Mouse (Mus musculus) erythroblast, embryonic 14.5 days (primary cell): ENCODE data around the gene Akr1c21. TPM values are rescaled to one million over a fixed set of nuclear protein-coding genes. Genes with fewer than 3 reads are reported as not detected.
"Not testable (repeated sequence)": the region's sequence is repeated elsewhere in the genome, so short reads cannot be mapped to it uniquely, and the experiment has no call there.

Experiments used
- H3K27me3 ChIP-seq: 2 replicates; pipeline ENCODE4 v1.6.1; 2012; ENCODE audit warnings: inconsistent platforms; ENCODE audit not compliant: control insufficient read depth
- H3K36me3 ChIP-seq: 2 replicates; pipeline ENCODE4 v1.6.1; 2012; ENCODE audit warnings: mild to moderate bottlenecking, inconsistent platforms; ENCODE audit not compliant: control insufficient read depth
- H3K4me1 ChIP-seq: 2 replicates; pipeline ENCODE4 v1.6.1; 2012; ENCODE audit warnings: inconsistent platforms; ENCODE audit not compliant: control insufficient read depth
- H3K4me3 ChIP-seq: replicated peaks from 2 replicates; pipeline ENCODE3; 2012; ENCODE audit warnings: moderate library complexity, mild to moderate bottlenecking, inconsistent platforms
- H3K9me3 ChIP-seq: 2 replicates; pipeline ENCODE4 v1.6.1; 2012; ENCODE audit warnings: low read length, inconsistent platforms, mixed read lengths; ENCODE audit not compliant: control insufficient read depth
- GATA1 ChIP-seq: IDR thresholded peaks from 2 replicates; pipeline ENCODE4 v1.6.1; 2012; ENCODE audit warnings: low read length, inconsistent platforms, mixed read lengths
- TAL1 ChIP-seq: IDR thresholded peaks from 3 replicates; pipeline ENCODE4 v1.6.1; 2012; ENCODE audit warnings: low read length, inconsistent platforms, mixed read lengths
- polyA plus RNA-seq: library from polyadenylated mRNA; stranded (reverse); fragments of >175 nt; gene quantifications from 2 replicates; pipeline ENCODE4 v1.2.3, GENCODE M21; 2012

Akr1c21 gene
- polyA plus RNA-seq = not detected in 2 replicates

DNA sequence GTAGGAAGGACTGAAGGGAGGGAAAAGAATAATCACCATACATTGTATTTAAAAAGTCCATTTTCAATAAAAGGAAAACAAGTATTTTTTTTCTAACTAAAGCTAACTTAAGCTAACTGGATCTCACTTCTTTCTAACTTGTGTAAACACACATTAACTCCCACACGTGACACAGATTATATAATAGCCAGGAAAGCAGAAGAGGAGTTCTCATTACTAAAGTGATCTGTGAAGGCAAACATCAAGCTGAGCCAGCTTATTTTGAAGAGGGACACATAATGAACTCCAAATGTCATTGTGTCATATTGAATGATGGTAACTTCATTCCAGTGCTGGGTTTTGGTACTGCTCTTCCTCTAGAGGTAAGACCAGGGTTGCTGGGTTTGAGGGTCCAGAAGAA, at the start of gene Akr1c21:
Akr1c21 (plus strand) TSS at position 205 of the 400 bp plus-strand sequence.
- no peaks in the 10 kb centered on the region for H3K27me3 ChIP-seq
- H3K9me3 ChIP-seq = peaks cover 7% of the 10 kb centered on the region
- no peaks in the 10 kb centered on the region for H3K36me3 ChIP-seq
- H3K4me3 ChIP-seq = no peak within 1 kb of the TSS
- TF ChIP-seq GATA1 (no peak), TAL1 (no peak)
- no peaks in the 10 kb centered on the region for H3K4me1 ChIP-seq

DNA sequence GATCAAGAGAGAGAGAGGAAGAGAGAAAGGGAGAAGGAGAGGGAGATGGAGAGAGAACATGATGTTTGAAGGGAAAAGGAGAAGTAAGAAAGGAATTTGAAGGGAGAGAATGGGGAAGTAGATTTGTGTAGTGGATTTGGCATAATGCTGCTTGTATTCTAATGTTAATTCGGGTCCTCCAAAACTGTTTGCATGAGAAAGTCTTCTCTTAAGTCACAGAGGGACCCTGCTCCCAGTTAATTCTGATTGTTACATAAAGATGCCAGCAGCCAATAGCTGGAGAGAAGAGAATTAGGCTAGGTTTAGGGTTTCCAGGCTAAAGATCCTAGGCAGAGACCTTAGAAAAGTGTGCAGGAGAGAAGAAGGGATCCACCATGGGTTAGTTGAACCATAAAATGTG, 14.7 kb upstream of the Akr1c21 start:
- no peak for TF ChIP-seq TAL1
- no peak for TF ChIP-seq GATA1
- H3K4me1 ChIP-seq = no peaks in the 10 kb centered on the region
- no peaks in the 10 kb centered on the region for H3K27me3 ChIP-seq
- no peak overlapping the region for H3K4me3 ChIP-seq
- no peaks in the 10 kb centered on the region for H3K9me3 ChIP-seq
- no peaks in the 10 kb centered on the region for H3K36me3 ChIP-seq

DNA sequence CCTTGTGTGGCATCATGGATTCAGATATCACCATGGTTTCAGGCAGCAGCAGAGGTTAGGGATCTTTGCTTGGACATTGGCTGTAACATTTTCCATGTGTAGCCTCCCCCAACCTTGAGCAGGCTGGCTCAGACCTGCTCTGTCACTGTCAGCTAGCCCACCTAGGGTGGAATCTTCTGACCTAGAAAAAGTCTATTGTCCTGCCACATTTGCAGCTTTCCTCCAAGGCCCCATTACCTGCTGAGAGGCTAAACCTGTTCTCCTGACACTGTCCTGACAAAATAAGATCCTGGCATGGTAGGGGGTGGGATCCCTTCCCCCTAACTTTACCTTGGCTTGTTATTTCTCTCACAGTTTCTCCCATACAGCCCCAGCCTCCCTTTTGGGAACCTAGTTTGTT, 13.4 kb upstream of the Akr1c21 start:
- Histone ChIP-seq H3K27me3 (no peaks in the 10 kb centered on the region), H3K4me1 (no peaks in the 10 kb centered on the region), H3K36me3 (no peaks in the 10 kb centered on the region), H3K9me3 (no peaks in the 10 kb centered on the region), H3K4me3 (no peak overlapping the region)
- TF ChIP-seq GATA1 (no peak), TAL1 (no peak)

DNA sequence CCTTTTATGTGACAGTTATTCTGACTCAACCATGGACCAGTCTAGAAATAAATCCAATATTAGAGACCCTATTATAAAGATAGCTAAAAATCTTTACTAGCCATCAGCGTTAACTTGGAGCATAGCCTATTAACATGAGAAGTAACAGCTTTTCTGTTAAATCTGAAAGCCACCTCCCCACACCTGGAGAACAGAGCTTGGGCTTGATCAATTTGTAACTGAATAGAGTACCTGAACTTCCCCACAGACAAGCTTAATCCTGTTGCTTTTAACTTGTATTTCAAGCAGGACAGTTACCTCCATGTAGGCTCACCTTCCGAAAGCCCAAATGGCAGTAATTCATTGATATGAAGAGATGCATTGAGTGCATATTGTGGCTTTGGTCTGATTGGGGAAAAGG, 7.9 kb upstream of the Akr1c21 start:
- Histone ChIP-seq H3K27me3 (no peaks in the 10 kb centered on the region), H3K36me3 (no peaks in the 10 kb centered on the region), H3K4me3 (no peak overlapping the region), H3K9me3 (peaks cover 5% of the 10 kb centered on the region), H3K4me1 (no peaks in the 10 kb centered on the region)
- no peak for TF ChIP-seq GATA1
- TF ChIP-seq TAL1 = no peak

DNA sequence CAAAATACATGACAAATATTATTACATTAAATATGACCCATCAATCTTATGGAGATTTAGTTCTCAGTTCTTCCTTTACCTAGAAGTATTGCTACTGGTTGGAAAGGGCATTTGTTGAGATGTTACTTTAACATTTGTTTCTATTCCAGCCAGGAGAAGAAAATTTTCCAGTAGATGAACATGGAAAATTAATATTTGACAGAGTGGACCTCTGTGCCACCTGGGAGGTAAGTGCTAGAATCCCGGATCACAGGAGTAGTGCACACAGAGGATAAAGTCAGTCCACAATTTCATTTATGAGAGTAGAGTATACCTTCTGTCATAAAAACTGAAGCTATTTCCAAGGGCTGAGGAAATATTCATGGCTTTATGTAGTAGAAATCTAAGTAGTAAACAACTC, 3.0 kb downstream of the Akr1c21 start:
- H3K4me1 ChIP-seq = no peaks in the 10 kb centered on the region
- peaks cover 7% of the 10 kb centered on the region for H3K9me3 ChIP-seq
- no peaks in the 10 kb centered on the region for H3K36me3 ChIP-seq
- H3K27me3 ChIP-seq = no peaks in the 10 kb centered on the region
- H3K4me3 ChIP-seq = no peak overlapping the region
- no peak for TF ChIP-seq TAL1
- no peak for TF ChIP-seq GATA1

DNA sequence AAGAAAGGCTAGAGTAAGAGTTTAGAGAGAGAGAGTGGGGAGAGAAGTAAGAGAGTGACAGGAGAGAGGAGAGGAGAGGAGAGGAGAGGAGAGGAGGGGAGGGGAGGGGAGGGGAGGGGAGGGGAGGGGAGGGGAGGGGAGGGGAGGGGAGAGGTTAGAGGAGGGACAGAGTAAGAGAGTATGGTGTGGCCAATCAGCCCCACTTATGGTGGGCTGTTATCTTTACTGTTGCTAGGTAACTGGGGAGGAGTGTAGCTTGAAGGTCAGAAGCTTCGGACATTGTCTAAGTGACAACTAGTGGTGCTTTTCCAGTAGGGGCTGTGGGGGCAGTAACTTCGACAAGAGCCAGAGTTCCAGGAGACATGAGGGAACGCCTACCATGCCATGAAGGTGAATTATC, 29.6 kb downstream of the Akr1c21 start:
- not testable (repeated sequence) for H3K27me3 ChIP-seq, H3K4me3 ChIP-seq, H3K36me3 ChIP-seq, H3K4me1 ChIP-seq, H3K9me3 ChIP-seq

DNA sequence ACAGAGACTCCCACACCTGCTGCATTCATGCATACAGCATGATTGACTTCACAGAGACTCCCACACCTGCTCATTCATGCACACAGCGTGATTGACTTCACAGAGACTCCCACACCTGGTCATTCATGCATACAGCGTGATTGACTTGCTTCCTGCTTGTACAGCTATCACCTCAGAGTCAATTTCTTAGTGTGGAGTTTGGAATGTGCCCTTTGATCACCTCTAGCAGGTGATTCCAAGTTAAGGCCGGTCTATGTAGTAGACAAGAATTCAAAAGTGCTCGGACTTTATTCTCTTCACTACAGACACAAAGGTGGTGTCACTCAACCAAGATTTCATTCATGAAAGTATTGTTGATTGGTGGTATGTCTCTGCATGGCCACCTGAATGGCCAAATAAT, 32.9 kb downstream of the Akr1c21 start:
- no peak for TF ChIP-seq GATA1
- no peak for TF ChIP-seq TAL1

DNA sequence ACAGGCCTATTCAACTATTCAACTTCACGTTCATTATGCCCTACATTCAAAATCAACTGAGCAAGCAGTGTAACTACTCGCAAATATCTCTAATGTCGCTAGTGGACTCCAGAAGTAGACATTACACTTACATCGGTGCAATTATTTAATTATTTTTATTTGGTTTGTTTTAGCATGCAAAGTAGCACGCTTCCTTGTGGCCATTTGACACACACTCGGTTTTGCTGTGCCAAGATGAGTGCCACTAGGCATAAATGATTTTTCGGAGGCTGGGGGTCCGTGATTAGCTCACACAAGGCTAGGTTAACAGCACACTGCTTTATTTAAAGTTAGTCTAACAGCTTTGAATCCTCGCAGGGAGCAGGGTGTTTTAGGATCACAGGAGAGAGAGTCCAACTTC, 34.7 kb downstream of the Akr1c21 start:
- TF ChIP-seq GATA1 (no peak), TAL1 (no peak)
- Histone ChIP-seq H3K27me3 (no peaks in the 10 kb centered on the region), H3K9me3 (no peaks in the 10 kb centered on the region), H3K4me1 (peaks cover 1% of the 10 kb centered on the region), H3K36me3 (no peaks in the 10 kb centered on the region), H3K4me3 (peak overlapping the region; percentile 66)

More for the DNA sequence above, 32.9 kb downstream of the Akr1c21 start:
- H3K9me3 ChIP-seq = no peaks in the 10 kb centered on the region
- H3K27me3 ChIP-seq = no peaks in the 10 kb centered on the region
- H3K36me3 ChIP-seq = no peaks in the 10 kb centered on the region; the same call in 1 of the 2 replicates
- H3K4me1 ChIP-seq = peaks cover 1% of the 10 kb centered on the region
- no peak overlapping the region for H3K4me3 ChIP-seq

DNA sequence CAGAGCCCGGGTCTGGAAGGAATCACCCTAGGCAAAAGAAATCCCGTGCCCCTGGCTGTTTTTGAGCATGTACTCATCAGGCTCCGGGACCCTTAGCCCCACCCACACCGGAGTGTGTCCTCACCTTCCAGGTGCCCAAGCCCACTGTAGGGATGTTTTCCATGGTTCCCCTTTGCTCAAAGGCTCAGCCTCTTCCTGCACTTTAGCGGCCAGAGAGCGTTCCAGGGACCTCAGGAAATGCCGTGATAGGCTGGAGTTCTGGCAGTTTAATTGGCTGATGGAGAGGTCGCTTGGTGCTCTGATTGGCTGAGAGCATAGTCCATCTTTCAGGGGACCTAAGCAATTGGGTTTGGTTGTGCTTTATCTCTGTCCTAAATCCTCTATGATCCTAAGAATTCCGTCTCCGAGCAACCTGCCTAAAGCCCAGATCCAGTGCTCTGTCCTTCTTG, 35.1 kb downstream of the Akr1c21 start, which contains the start of gene Akr1e1:
Akr1e1 (minus strand) TSS at position 214 of the 449 bp plus-strand sequence.
- Histone ChIP-seq H3K4me1 (peaks cover 1% of the 10 kb centered on the region), H3K36me3 (no peaks in the 10 kb centered on the region), H3K27me3 (no peaks in the 10 kb centered on the region), H3K4me3 (peak within 1 kb of the TSS; percentile 66), H3K9me3 (no peaks in the 10 kb centered on the region)
- no peak for TF ChIP-seq TAL1
- TF ChIP-seq GATA1 = no peak

DNA sequence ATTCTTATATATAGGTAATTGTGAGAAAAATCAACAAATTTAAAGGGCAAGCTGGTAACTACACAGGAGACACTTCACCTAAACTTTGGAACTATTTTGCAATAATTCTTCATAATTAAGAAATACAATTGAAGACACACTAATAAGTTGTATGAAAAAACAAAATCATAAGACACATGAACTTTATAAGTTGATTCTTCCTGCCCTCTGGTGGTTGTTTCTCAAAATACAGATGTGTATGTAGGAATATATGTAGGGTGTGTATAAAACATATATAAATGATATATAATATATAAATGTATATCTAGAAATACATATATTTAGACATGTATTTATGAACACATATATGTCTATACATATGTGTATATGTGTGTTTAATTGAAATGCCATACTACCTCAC, 37.0 kb downstream of the Akr1c21 start:
- Histone ChIP-seq H3K36me3 (no peaks in the 10 kb centered on the region), H3K4me1 (peaks cover 1% of the 10 kb centered on the region)
- TF ChIP-seq TAL1 = no peak
- TF ChIP-seq GATA1 = no peak

More for the DNA sequence above, 37.0 kb downstream of the Akr1c21 start:
- Histone ChIP-seq H3K27me3 (no peaks in the 10 kb centered on the region), H3K4me3 (no peak overlapping the region), H3K9me3 (no peaks in the 10 kb centered on the region)

Other genes with a start within 250 kb of the Akr1c21 start
- not detected in 2 replicates for gene Akr1c6, start 139.8 kb upstream of the Akr1c21 start, polyA plus RNA-seq
- gene Akr1c20, start 50.7 kb upstream of the Akr1c21 start, polyA plus RNA-seq = not detected in 2 replicates
- gene Akr1e1, start 35.1 kb downstream of the Akr1c21 start, polyA plus RNA-seq = 0.01 and 0.04 TPM in 2 replicates